Mouse (Mus musculus): ENCODE results near the gene Lhfpl2. TPM values are rescaled to one million over a fixed set of nuclear protein-coding genes. Genes with fewer than 3 reads are reported as not detected.

Lhfpl2 gene
- polyA plus RNA-seq, 1 experiment from 2014 or later, result 30.1 TPM

- no peak overlapping the region for H3K9ac ChIP-seq
- no peaks in the 10 kb centered on the region for H3K9me3 ChIP-seq (replicated peaks)
- H3K4me2 ChIP-seq (replicated peaks), result no peak overlapping the region
- no peak for ATAC-seq (ENCODE audit: low FRiP score)
- no peak overlapping the region for H3K4me3 ChIP-seq
- H3K4me1 ChIP-seq, result peaks cover 19% of the 10 kb centered on the region
- H3K27me3 ChIP-seq, result no peaks in the 10 kb centered on the region
- no peaks in the 10 kb centered on the region for H3K36me3 ChIP-seq
- no peak overlapping the region for H3K27ac ChIP-seq
- WGBS, result 89% methylated on average over 15 of the region's 15 CpGs
Observed at GRCm38 (mm10) chr13:94154512-94155296, 97.1 kb downstream of the Lhfpl2 start.

DNA sequence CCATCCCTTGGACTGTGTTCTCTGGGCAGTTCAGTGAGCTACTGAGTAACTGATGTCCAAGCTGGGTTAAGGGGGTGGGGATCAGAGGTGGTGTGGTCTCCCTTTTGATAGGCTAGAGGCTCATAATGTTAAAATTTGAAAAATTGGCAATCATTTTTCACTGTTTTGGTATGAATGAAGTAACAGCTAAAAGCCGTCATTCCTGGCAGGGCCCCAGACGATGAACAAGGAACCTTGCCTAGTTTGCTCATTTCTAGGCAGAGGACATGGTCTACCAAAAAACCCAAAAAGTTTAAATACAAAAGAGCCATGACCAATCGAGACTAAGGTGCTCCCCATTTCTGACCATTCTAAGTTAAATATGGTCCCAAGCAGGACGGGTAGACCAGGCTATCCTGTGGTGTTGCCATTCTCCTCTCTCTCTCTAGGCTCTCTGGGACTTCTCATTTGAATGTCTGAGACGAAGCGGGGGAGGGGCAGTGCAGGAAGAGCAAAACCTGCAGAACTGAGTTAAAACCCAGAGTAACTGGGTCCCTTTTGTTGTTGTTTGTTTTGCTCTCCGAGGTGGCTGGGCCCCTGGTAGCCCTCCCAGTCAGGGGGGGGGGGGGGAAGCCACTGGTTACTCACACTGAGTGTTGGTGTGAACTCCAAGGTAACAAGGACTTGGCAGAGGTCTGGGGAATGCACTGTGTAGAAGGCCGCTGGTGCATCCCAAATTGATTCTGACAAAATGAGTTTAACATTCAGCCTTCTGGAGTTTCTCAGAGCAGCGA lies 98.2 kb downstream of the Lhfpl2 start:
- WGBS, result 44% methylated on average over 9 of the region's 9 CpGs
- Histone ChIP-seq H3K27me3 (no peaks in the 10 kb centered on the region), H3K27ac (no peak overlapping the region), H3K4me3 (no peak overlapping the region), H3K4me2 (replicated peaks) (no peak overlapping the region), H3K4me1 (peaks cover 18% of the 10 kb centered on the region), H3K9me3 (replicated peaks) (no peaks in the 10 kb centered on the region), H3K36me3 (no peaks in the 10 kb centered on the region), H3K9ac (no peak overlapping the region)
- ATAC-seq (ENCODE audit: low FRiP score), result no peak

GRCm38 (mm10) chr13:94158864-94159477 lies 101.4 kb downstream of the Lhfpl2 start:
- no peak overlapping the region for H3K27ac ChIP-seq
- WGBS, result 53% methylated on average over 6 of the region's 6 CpGs

DNA sequence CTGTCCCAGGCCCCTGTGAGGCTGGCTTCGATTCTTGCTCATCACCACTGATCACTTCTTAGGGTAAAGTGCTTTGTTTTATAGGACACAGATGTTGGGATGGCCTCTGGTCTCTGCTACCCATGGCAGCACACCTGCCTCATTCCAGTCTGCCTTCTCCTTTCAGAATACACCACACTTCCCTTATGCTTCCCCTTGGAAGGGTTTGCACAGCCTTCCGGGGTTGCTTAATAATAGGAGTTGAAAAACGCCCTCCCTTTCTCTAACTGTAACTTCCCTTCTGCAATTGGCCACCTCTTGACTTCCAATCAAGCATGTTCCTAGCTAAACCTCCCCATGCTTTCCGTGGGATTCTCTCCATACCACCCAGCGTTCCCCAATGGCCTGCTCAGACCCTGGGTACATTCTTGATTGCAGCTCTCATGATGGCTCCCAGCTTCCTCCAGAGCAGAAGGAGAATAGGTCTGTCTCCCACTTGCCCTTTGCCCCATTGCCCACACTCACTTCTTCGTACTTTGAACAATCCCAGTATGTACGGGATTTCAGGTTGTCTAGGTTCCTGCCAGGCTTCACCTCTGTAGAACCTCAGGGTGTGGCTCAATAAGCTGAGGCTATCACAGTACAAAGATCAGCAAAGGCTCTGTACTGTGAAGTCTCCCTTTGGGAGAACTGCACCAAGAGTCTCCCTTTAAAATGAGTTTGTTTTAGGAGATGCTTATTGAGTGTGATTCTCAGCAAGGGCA lies 102.1 kb downstream of the Lhfpl2 start:
- ATAC-seq (ENCODE audit: low FRiP score), result no peak
- no peak overlapping the region for H3K9ac ChIP-seq
- no peak overlapping the region for H3K4me3 ChIP-seq
- H3K4me2 ChIP-seq (replicated peaks), result no peak overlapping the region
- H3K36me3 ChIP-seq, result no peaks in the 10 kb centered on the region
- H3K4me1 ChIP-seq, result peaks cover 18% of the 10 kb centered on the region
- WGBS, result 86% methylated on average over 7 of the region's 7 CpGs
- no peaks in the 10 kb centered on the region for H3K27me3 ChIP-seq
- no peaks in the 10 kb centered on the region for H3K9me3 ChIP-seq (replicated peaks)
- H3K27ac ChIP-seq, result no peak overlapping the region

More at GRCm38 (mm10) chr13:94158864-94159477, 101.4 kb downstream of the Lhfpl2 start:
- ATAC-seq (ENCODE audit: low FRiP score), result no peak
- Histone ChIP-seq H3K4me2 (replicated peaks) (no peak overlapping the region), H3K4me1 (peaks cover 18% of the 10 kb centered on the region), H3K9me3 (replicated peaks) (no peaks in the 10 kb centered on the region), H3K9ac (no peak overlapping the region), H3K4me3 (no peak overlapping the region), H3K27me3 (no peaks in the 10 kb centered on the region), H3K36me3 (no peaks in the 10 kb centered on the region)

- Histone ChIP-seq H3K4me1 (peaks cover 4% of the 10 kb centered on the region; the same call in 1 of the 2 replicates), H3K9me3 (replicated peaks) (no peaks in the 10 kb centered on the region), H3K27ac (no peak overlapping the region), H3K36me3 (no peaks in the 10 kb centered on the region), H3K27me3 (no peaks in the 10 kb centered on the region), H3K9ac (no peak overlapping the region), H3K4me2 (replicated peaks) (no peak overlapping the region), H3K4me3 (no peak overlapping the region)
- ATAC-seq (ENCODE audit: low FRiP score), result no peak
- 82% methylated on average over 6 of the region's 6 CpGs for WGBS
Observed at GRCm38 (mm10) chr13:94164501-94164900, 106.9 kb downstream of the Lhfpl2 start.

- H3K27me3 ChIP-seq, result peaks cover 14% of the 10 kb centered on the region
- peaks cover 9% of the 10 kb centered on the region; the same call in 1 of the 2 replicates for H3K4me1 ChIP-seq
- H3K4me3 ChIP-seq, result no peak overlapping the region
- no peaks in the 10 kb centered on the region for H3K36me3 ChIP-seq
- ATAC-seq (ENCODE audit: low FRiP score), result no peak
- no peaks in the 10 kb centered on the region for H3K9me3 ChIP-seq (replicated peaks)
- no peak overlapping the region for H3K4me2 ChIP-seq (replicated peaks)
- 72% methylated on average over 5 of the region's 5 CpGs for WGBS
- no peak overlapping the region for H3K9ac ChIP-seq
- no peak overlapping the region for H3K27ac ChIP-seq
Observed at GRCm38 (mm10) chr13:94168319-94168718, 110.7 kb downstream of the Lhfpl2 start.

DNA sequence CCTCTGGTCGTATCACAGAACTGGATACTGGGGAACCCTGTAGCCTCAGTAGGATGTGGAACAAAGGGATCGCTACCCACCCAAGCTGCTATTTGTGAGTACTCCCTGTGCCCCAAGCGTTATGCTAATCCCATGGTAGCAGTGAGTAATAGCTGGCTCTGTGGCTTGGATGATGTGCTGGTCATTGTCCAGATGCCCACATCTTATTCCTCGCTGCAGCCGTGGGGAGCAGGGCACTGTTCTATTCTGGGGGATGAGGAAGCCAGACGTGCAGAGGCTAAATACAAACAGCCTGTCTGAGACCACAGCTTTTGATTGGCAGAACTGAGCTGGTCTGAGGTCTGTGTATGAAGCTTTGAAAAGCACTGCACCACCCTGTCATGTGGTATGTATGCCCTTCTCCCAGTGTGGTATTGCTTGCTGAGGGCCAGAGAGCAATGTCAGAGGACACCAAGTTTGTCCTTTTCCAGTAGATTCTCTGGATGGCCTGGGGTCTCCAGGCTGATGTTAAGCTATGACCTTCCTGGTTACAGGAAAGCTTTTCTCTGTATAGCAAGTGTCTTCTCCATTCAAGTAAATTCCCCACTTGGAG lies 111.8 kb downstream of the Lhfpl2 start:
- no peaks in the 10 kb centered on the region for H3K36me3 ChIP-seq
- no peaks in the 10 kb centered on the region for H3K9me3 ChIP-seq (replicated peaks)
- H3K27ac ChIP-seq, result no peak overlapping the region
- H3K27me3 ChIP-seq, result peaks cover 16% of the 10 kb centered on the region
- peaks cover 18% of the 10 kb centered on the region; the same call in 1 of the 2 replicates for H3K4me1 ChIP-seq
- H3K4me2 ChIP-seq (replicated peaks), result no peak overlapping the region
- WGBS, result 57% methylated on average over 6 of the region's 6 CpGs
- no peak overlapping the region for H3K4me3 ChIP-seq
- ATAC-seq (ENCODE audit: low FRiP score), result no peak
- no peak overlapping the region for H3K9ac ChIP-seq

DNA sequence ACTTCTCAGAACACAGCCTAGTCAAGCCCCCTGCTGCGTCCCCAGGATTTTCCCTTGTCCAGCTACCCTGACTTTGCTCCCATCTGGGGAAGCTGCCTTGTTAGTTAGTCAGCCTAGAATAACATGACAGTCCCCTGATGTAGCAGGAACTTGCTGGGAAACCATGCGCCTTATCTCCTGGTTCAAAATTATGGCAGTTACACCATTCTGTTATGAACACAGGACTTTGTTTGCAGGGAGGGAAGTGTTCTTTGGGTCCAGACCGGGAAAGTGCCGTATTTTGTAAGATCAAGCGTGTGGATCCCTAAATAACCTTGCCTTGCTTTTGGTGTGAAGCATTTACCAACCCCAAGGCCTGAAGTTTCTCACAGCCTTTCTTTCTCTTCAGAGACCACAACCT lies 114.0 kb downstream of the Lhfpl2 start:
- WGBS, result 30% methylated on average over 5 of the region's 5 CpGs
- Histone ChIP-seq H3K27ac (no peak overlapping the region), H3K36me3 (no peaks in the 10 kb centered on the region), H3K4me1 (peaks cover 29% of the 10 kb centered on the region), H3K9ac (no peak overlapping the region), H3K4me2 (replicated peaks) (no peak overlapping the region), H3K9me3 (replicated peaks) (no peaks in the 10 kb centered on the region), H3K27me3 (peaks cover 31% of the 10 kb centered on the region), H3K4me3 (no peak overlapping the region)
- ATAC-seq (ENCODE audit: low FRiP score), result no peak

- Histone ChIP-seq H3K4me3 (no peak overlapping the region), H3K36me3 (no peaks in the 10 kb centered on the region), H3K9me3 (replicated peaks) (no peaks in the 10 kb centered on the region), H3K4me2 (replicated peaks) (no peak overlapping the region), H3K27me3 (peaks cover 31% of the 10 kb centered on the region), H3K27ac (no peak overlapping the region), H3K4me1 (peaks cover 29% of the 10 kb centered on the region), H3K9ac (no peak overlapping the region)
- WGBS, result 74% methylated on average over 15 of the region's 15 CpGs
- peak; percentile 39 for ATAC-seq (ENCODE audit: low FRiP score)
Observed at GRCm38 (mm10) chr13:94172533-94173310, 115.1 kb downstream of the Lhfpl2 start.

DNA sequence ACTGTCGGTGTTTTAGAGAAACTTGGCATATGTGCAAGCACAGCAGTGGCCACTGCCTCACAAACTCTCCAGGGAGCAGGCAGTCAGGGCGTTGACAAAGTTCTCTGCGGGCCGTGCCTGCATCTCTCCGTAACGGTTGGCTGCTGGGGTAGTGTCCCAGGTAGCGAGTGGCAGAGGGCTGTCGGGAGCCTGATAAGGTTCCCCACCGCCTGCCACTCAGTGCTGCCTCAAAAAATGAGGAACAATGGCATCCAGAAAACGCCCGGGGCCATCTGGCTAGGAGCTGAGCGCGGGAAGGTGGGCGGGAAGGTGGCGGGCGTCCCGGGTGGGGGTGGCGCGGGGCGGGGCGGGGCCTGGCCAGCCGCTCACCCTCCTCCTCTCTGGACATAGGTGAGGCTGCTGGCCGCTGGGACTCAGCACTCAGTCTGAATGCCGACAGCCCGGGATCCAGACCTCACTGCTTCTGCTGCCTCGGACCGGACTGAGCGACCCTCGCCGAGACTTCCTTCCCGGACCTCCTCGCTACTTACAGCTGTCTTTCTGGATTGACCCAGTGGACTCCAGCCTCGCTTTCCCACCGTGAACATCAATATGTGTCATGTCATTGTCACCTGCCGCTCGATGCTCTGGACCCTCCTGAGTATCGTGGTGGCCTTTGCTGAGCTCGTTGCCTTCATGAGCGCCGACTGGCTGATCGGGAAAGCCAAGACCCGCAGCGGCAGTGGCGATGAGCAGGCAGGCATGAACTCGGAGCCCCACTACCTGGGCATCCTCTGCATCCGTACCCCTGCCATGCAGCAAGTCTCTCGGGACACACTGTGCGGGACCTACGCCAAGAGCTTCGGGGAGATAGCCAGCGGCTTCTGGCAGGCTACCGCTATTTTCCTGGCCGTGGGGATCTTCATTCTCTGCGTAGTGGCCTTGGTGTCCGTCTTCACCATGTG lies 116.3 kb downstream of the Lhfpl2 start:
- 0 out of 2 replicates have a peak, but pooled peaks have one; percentile 46 for ATAC-seq (ENCODE audit: low FRiP score)
- 3% methylated on average over 49 of the region's 55 CpGs for WGBS
- Histone ChIP-seq H3K4me3 (peak overlapping the region; percentile 48), H3K27me3 (peaks cover 31% of the 10 kb centered on the region), H3K9ac (peak overlapping the region; percentile 60), H3K4me1 (peaks cover 37% of the 10 kb centered on the region), H3K27ac (no peak overlapping the region), H3K4me2 (replicated peaks) (peak overlapping the region; percentile 95), H3K9me3 (replicated peaks) (no peaks in the 10 kb centered on the region), H3K36me3 (no peaks in the 10 kb centered on the region)

Data from hindbrain, embryonic 12.5 days (tissue).